Mouse (Mus musculus) erythroblast, embryonic 14.5 days (primary cell): Measurements from ENCODE around the gene Tax1bp1.

Experiments
- GATA1 ChIP-seq: IDR thresholded peaks from 2 replicates; pipeline ENCODE4 v1.6.1; 2012; ENCODE audit warnings: low read length, inconsistent platforms, mixed read lengths
- TAL1 ChIP-seq: IDR thresholded peaks from 3 replicates; pipeline ENCODE4 v1.6.1; 2012; ENCODE audit warnings: low read length, inconsistent platforms, mixed read lengths

- TF ChIP-seq TAL1 (no peak), GATA1 (no peak)
These were observed 76.8 kb downstream of the Tax1bp1 start for GRCm38 (mm10) chr6:52790316-52790715.
